Mouse (Mus musculus) testis, postnatal 10 days (tissue): Measurements from ENCODE around the gene Nucb1.

Source experiments
- DNase-seq: peaks from one replicate; pipeline ENCODE4 v3.0.0; 2021; ENCODE audit warnings: low spot score

Gene Nucb1

GRCm38 (mm10) chr7:45461781-45462180 is 48.4 kb downstream of the Nucb1 start:
- DNase-seq: no peak

GRCm38 (mm10) chr7:45461326-45461725 is 48.9 kb downstream of the Nucb1 start:
- no peak for DNase-seq

- peak; percentile 70 for DNase-seq
Observed at GRCm38 (mm10) chr7:45460860-45461314, 49.3 kb downstream of the Nucb1 start.

- DNase-seq: no peak
Observed at GRCm38 (mm10) chr7:45460377-45460776, 49.8 kb downstream of the Nucb1 start.

- DNase-seq: peak; percentile 93
Observed at GRCm38 (mm10) chr7:45459564-45460140, 50.6 kb downstream of the Nucb1 start, which contains the start of gene Ftl1. Ftl1 (minus strand) TSS chr7:45459884.

GRCm38 (mm10) chr7:45458748-45459563 is 51.2 kb downstream of the Nucb1 start:
- peak; percentile 93 for DNase-seq

GRCm38 (mm10) chr7:45457204-45458060 is 52.8 kb downstream of the Nucb1 start:
- no peak for DNase-seq

- no peak for DNase-seq
Observed at GRCm38 (mm10) chr7:45456721-45457203, 53.4 kb downstream of the Nucb1 start.

GRCm38 (mm10) chr7:45455932-45456696 is 54.1 kb downstream of the Nucb1 start:
- DNase-seq: no peak

GRCm38 (mm10) chr7:45454971-45455370 is 55.2 kb downstream of the Nucb1 start:
- DNase-seq: no peak

GRCm38 (mm10) chr7:45451344-45451982 is 58.7 kb downstream of the Nucb1 start:
- peak; percentile 93 for DNase-seq

GRCm38 (mm10) chr7:45449974-45450373 is 60.2 kb downstream of the Nucb1 start:
- DNase-seq: no peak

GRCm38 (mm10) chr7:45447325-45447990 is 62.7 kb downstream of the Nucb1 start:
- no peak for DNase-seq

- no peak for DNase-seq
Observed at GRCm38 (mm10) chr7:45446589-45446988, 63.6 kb downstream of the Nucb1 start.

- DNase-seq: no peak
Observed at GRCm38 (mm10) chr7:45443526-45444420, 66.4 kb downstream of the Nucb1 start.
